Mouse (Mus musculus) left cerebral cortex, adult 11 months (tissue): Measurements from ENCODE around the gene Gm7356.
"Not testable (repeated sequence)": the region's sequence is repeated elsewhere in the genome, so short reads cannot be mapped to it uniquely, and the experiment has no call there.

Experiments
- DNase-seq: peaks from one replicate; pipeline ENCODE4 v3.0.0; 2022; ENCODE audit warnings: low spot score

Gene Gm7356

DNA sequence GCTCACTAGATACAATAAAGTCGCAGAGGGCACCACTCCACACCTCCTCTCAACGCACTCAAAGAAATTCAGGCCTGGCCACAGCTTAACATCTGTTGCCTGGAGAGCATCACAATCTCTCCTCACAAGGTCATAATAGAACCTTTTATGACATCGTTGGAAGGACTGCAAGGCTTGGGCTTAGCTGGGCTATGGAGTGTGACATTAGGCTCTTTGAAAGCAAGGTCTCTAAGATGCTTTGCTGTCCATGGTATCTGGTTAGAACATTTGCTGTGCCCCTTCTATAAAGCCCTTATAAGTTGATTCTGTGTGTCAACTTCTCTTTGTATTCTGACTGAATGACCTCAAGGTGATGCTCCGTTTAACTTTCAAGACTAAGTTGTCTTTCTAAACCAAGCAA, at the start of gene Gm7356:
Gm7356 (minus strand) TSS at position 101 of the 400 bp plus-strand sequence.
- DNase-seq: not testable (repeated sequence)

DNA sequence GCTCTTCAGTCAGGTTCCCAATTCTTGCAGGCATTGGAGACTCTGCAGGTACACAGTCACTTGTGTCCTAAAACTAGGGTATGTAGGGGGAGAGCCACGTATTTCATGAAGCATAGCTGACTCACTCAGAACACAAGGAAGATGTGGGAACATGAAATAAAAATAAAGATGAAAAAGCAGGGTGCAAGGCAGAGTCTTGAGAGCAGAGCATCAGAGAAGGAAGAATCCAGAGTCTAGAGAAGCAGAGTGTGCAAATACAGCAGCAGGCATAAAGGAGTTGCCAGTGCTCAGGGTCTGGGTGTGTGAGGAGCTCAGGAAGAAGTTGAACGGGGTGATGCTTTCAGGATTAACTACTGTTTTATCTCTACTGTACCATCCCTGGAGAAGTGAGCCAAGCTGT, 38.4 kb upstream of the Gm7356 start:
- DNase-seq: not testable (repeated sequence)

DNA sequence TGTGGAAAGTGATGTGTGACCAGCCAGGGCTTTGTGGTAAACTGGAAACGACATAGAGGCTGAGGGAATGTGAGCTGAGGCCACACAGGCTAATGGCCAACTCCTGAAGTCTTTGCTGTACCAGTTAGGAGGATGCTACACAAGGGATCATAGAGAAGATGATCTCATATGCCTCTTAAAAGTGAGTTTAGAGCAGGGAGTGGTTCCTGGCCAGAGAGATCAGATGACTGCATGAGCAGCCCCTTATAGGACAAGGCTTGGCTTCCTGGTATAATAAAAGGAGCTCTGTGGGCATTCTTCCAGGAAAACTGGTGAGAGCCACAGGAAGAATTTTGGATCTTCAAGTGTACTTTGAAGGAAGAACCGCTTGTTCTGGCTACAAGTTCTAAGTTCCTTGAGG, 33.5 kb upstream of the Gm7356 start:
- not testable (repeated sequence) for DNase-seq

DNA sequence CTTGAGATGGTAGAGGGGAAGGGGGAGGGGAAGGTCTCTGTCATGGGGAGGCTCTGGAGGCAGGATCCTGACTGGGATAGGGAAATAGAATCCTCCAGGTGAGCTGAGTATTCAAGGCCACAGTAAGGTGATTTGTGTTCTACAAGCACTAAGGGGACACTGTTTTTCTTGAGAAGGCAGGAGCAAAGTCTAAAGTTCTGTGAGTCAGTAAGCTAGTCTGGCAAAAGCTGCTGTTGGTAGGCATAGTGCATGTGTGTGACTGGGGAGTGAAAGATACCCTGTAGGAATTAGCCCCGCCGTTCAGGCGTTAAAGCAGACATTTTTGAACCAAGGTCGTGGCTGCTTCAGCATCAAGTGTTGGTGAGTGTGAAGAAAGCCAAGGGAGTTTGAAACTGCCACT, 32.6 kb upstream of the Gm7356 start:
- not testable (repeated sequence) for DNase-seq

DNA sequence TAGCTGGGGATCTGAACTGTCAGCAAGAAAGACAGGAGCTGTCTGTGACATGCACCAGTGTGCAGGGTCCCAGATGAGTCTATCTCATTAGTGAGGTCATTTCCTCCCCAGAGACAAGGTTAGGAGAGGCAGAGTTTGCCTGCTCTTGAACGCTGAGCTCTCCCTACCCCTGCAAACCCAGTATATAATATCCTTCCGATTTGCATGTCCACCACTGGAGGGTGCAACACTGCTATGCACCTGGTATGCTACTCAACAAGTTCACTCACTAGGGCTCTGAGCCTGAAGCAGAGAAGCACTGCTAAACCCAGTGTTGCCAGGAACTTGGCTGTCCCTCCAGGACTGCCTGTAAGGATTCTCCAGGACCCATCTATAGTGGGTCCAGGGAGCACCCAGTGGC, 10.1 kb downstream of the Gm7356 start:
- not testable (repeated sequence) for DNase-seq

DNA sequence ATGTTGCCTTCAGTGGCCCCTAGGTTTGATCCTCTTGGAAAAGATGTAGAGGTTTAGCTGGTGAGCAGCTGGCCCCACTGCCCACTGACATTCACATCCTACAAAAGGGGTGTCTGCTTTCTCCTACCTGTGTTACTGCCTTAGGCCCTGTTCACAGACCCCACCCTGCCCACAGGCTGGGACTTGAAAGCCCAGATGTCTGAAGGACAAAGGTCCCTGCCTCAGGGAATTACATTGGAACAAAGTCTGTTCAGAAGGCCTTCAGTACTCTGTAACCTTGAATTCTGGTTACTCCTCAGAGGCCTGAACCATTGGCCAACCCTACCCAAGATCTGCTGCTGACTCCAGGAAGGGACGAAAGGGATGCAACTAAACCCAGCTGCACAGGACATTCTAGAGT, 15.8 kb downstream of the Gm7356 start:
- DNase-seq: no peak

DNA sequence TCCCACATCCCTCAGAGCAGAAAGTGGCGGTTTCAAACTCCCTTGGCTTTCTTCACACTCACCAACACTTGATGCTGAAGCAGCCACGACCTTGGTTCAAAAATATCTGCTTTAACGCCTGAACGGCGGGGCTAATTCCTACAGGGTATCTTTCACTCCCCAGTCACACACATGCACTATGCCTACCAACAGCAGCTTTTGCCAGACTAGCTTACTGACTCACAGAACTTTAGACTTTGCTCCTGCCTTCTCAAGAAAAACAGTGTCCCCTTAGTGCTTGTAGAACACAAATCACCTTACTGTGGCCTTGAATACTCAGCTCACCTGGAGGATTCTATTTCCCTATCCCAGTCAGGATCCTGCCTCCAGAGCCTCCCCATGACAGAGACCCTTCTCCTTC, 32.7 kb downstream of the Gm7356 start:
- not testable (repeated sequence) for DNase-seq

DNA sequence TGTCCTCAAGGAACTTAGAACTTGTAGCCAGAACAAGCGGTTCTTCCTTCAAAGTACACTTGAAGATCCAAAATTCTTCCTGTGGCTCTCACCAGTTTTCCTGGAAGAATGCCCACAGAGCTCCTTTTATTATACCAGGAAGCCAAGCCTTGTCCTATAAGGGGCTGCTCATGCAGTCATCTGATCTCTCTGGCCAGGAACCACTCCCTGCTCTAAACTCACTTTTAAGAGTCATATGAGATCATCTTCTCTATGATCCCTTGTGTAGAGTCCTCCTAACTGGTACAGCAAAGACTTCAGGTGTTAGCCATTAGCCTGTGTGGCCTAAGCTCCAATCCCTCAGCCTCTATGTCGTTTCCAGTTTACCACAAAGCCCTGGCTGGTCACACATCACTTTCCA, 33.6 kb downstream of the Gm7356 start:
- DNase-seq: not testable (repeated sequence)

DNA sequence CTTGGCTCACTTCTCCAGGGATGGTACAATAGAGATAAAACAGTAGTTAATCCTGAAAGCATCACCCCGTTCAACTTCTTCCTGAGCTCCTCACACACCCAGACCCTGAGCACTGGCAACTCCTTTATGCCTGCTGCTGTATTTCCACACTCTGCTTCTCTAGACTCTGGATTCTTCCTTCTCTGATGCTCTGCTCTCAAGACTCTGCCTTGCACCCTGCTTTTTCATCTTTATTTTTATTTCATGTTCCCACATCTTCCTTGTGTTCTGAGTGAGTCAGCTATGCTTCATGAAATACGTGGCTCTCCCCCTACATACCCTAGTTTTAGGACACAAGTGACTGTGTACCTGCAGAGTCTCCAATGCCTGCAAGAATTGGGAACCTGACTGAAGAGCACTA, 38.5 kb downstream of the Gm7356 start:
- DNase-seq: not testable (repeated sequence)

DNA sequence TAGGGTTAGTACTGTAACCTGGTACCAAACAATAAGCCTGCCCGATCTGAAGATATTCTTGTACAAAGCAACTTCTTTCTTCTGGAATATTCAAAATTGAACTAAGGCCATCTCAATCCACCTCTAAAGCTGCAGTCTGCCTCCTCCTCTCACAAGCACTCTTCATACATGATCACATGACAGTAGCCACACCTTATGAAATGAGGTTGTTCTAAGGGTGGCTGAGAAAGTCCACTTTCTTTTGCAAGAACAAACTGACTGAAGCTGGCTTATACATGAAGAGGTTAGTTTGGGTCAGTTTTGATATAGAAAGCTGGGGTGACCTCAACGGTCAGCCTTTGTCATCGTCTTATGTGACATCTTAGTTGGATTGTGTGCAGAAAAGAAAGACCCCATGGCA, 41.3 kb downstream of the Gm7356 start:
- DNase-seq: not testable (repeated sequence)

DNA sequence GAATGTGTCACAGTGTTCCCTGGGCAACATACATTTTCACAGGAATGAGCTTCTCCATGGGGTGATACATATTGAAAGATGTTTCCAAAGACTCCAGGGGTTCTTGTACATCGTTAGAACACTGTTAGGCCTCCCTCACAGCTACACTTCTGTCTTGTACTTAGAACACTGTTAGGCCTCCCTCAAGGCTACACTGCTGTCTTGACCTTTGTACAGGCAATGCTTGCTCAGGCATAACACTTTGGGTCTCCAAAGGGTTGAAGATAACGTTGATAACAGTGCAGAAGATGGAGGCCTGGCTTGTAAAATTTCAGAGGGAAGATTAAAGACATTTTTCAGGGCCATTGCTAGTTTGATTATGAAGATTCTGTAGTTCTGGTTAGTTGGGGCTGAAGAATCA, 45.4 kb downstream of the Gm7356 start:
- not testable (repeated sequence) for DNase-seq

DNA sequence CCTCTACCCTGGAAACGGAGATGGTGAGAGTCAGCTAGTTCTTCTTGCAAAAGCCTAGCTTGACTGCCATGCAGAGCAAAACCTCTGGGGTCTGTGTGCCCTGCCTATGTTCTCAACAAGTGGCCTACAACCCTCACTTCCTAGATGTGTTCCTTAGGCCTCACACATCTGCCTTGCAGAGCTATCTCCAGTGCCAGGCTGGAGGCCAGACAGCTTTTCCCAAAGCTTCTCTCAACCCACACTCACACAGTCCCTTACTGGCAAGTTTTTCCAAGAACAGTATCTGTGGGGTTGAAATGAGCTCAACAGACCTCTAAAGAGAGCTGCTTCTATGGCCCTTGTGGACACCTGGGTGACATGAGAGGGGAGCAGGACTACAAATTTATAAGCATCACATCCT, 51.9 kb downstream of the Gm7356 start:
- not testable (repeated sequence) for DNase-seq
